Mouse (Mus musculus): Measurements from ENCODE around the gene Eif1ad. TPM values are rescaled to one million over a fixed set of nuclear protein-coding genes. Genes with fewer than 3 reads are reported as not detected.
"Not testable (repeated sequence)": the region's sequence is repeated elsewhere in the genome, so short reads cannot be mapped to it uniquely, and the experiment has no call there.

Gene Eif1ad
- 10 to 100 TPM; 16.3 to 16.5 TPM for total RNA-seq (2021)
- long read RNA-seq, experiment 1, transcript Eif1ad-201 (6 exons, 2,556 nt) = major isoform, 19 of 24 reads
- long read RNA-seq, experiment 1, partial matches to known transcripts = 1 of 24 reads
- long read RNA-seq, experiment 1, other reads (novel, unspliced or antisense) = 4 of 24 reads
- long read RNA-seq, experiment 2, transcript Eif1ad-201 (6 exons, 2,556 nt) = major isoform, 23 of 26 reads
- long read RNA-seq, experiment 2, partial matches to known transcripts = 0 of 26 reads
- long read RNA-seq, experiment 2, other reads (novel, unspliced or antisense) = 3 of 26 reads

GRCm38 (mm10) chr19:5366175-5367052 is at the start of gene Eif1ad:
Eif1ad (plus strand) TSS chr19:5366741.
- peak; percentile 94 for DNase-seq (ENCODE audit: low spot score)

- no peak for DNase-seq (ENCODE audit: low spot score)
Measured at GRCm38 (mm10) chr19:5323801-5324200, 42.7 kb upstream of the Eif1ad start.

- DNase-seq (ENCODE audit: low spot score) = no peak
Measured at GRCm38 (mm10) chr19:5327970-5328369, 38.6 kb upstream of the Eif1ad start.

GRCm38 (mm10) chr19:5334741-5335140 is 31.8 kb upstream of the Eif1ad start:
- no peak for DNase-seq (ENCODE audit: low spot score)

- DNase-seq (ENCODE audit: low spot score) = no peak
Measured at GRCm38 (mm10) chr19:5335441-5335840, 31.1 kb upstream of the Eif1ad start, which contains the start of gene Catsper1. Catsper1 (plus strand) TSS chr19:5335741.

GRCm38 (mm10) chr19:5337975-5338374 is 28.6 kb upstream of the Eif1ad start:
- peak; percentile 84 for DNase-seq (ENCODE audit: low spot score)

GRCm38 (mm10) chr19:5341360-5341759 is 25.2 kb upstream of the Eif1ad start:
- no peak for DNase-seq (ENCODE audit: low spot score)

- DNase-seq (ENCODE audit: low spot score) = peak; percentile 61
Measured at GRCm38 (mm10) chr19:5345297-5346131, 21.0 kb upstream of the Eif1ad start.

- DNase-seq (ENCODE audit: low spot score) = no peak
Measured at GRCm38 (mm10) chr19:5348064-5348463, 18.5 kb upstream of the Eif1ad start.

GRCm38 (mm10) chr19:5348526-5349501 is 17.7 kb upstream of the Eif1ad start:
- peak; percentile 44 for DNase-seq (ENCODE audit: low spot score)

GRCm38 (mm10) chr19:5349502-5349873 is 17.1 kb upstream of the Eif1ad start, which contains the start of gene Cst6:
Cst6 (minus strand) TSS chr19:5349574.
- DNase-seq (ENCODE audit: low spot score) = not testable (repeated sequence)

GRCm38 (mm10) chr19:5353609-5354008 is 12.9 kb upstream of the Eif1ad start:
- no peak for DNase-seq (ENCODE audit: low spot score)

GRCm38 (mm10) chr19:5356080-5356479 is 10.5 kb upstream of the Eif1ad start:
- no peak for DNase-seq (ENCODE audit: low spot score)

GRCm38 (mm10) chr19:5362186-5362585 is 4.4 kb upstream of the Eif1ad start:
- no peak for DNase-seq (ENCODE audit: low spot score)

GRCm38 (mm10) chr19:5364124-5364523 is 2.4 kb upstream of the Eif1ad start:
- DNase-seq (ENCODE audit: low spot score) = no peak

GRCm38 (mm10) chr19:5365751-5366150 is 790 bp upstream of the Eif1ad start:
- no peak for DNase-seq (ENCODE audit: low spot score)

GRCm38 (mm10) chr19:5367053-5367359 is 465 bp downstream of the Eif1ad start, which contains the start of gene Banf1:
Banf1 (minus strand) TSS chr19:5367168.
- DNase-seq (ENCODE audit: low spot score) = no peak

GRCm38 (mm10) chr19:5367455-5367854 is 914 bp downstream of the Eif1ad start:
- DNase-seq (ENCODE audit: low spot score) = no peak

GRCm38 (mm10) chr19:5370932-5371331 is 4.4 kb downstream of the Eif1ad start:
- no peak for DNase-seq (ENCODE audit: low spot score)

- no peak for DNase-seq (ENCODE audit: low spot score)
Measured at GRCm38 (mm10) chr19:5372724-5373123, 6.2 kb downstream of the Eif1ad start.

Measured in gastrocnemius, adult 18-20 months (tissue).